Mouse (Mus musculus): ENCODE data around the gene Gm16253.
"Not testable (repeated sequence)": the region's sequence is repeated elsewhere in the genome, so short reads cannot be mapped to it uniquely, and the experiment has no call there.

Gene Gm16253

GRCm38 (mm10) chr3:96598156-96599068 lies 21.6 kb downstream of the Gm16253 start:
- peak in 1 of 2 experiments; percentile 53 for DNase-seq (ENCODE audit: low spot score in 2 of 2)

- DNase-seq (ENCODE audit: low spot score in 2 of 2), result no peak
These were observed 22.2 kb downstream of the Gm16253 start for GRCm38 (mm10) chr3:96599069-96599393.

- DNase-seq (ENCODE audit: low spot score in 2 of 2), result no peak
These were observed 22.6 kb downstream of the Gm16253 start for GRCm38 (mm10) chr3:96599411-96599810.

- peak; percentile 91 to 94 for DNase-seq (ENCODE audit: low spot score in 2 of 2)
These were observed 24.0 kb downstream of the Gm16253 start, which contains the start of gene Lix1l for GRCm38 (mm10) chr3:96600639-96601250. TSS of gene Lix1l (plus strand) at chr3:96601149.

GRCm38 (mm10) chr3:96601251-96601787 lies 24.5 kb downstream of the Gm16253 start:
- DNase-seq (ENCODE audit: low spot score in 2 of 2), result peak; percentile 54 to 69

GRCm38 (mm10) chr3:96601941-96602703 lies 25.3 kb downstream of the Gm16253 start:
- DNase-seq (ENCODE audit: low spot score in 2 of 2), result peak in 1 of 2 experiments; percentile 41

- DNase-seq (ENCODE audit: low spot score in 2 of 2), result no peak
These were observed 25.9 kb downstream of the Gm16253 start for GRCm38 (mm10) chr3:96602704-96603084.

GRCm38 (mm10) chr3:96603311-96603710 lies 26.5 kb downstream of the Gm16253 start:
- DNase-seq (ENCODE audit: low spot score in 2 of 2), result no peak

- not testable (repeated sequence) for DNase-seq (ENCODE audit: low spot score in 2 of 2)
These were observed 29.2 kb downstream of the Gm16253 start for GRCm38 (mm10) chr3:96606007-96606406.

GRCm38 (mm10) chr3:96606618-96607017 lies 29.8 kb downstream of the Gm16253 start:
- DNase-seq (ENCODE audit: low spot score in 2 of 2), result no peak

GRCm38 (mm10) chr3:96617941-96618340 lies 41.2 kb downstream of the Gm16253 start:
- DNase-seq (ENCODE audit: low spot score in 2 of 2), result no peak

GRCm38 (mm10) chr3:96623201-96623600 lies 46.4 kb downstream of the Gm16253 start:
- DNase-seq (ENCODE audit: low spot score in 2 of 2), result no peak

GRCm38 (mm10) chr3:96629729-96630600 lies 53.2 kb downstream of the Gm16253 start, which contains the start of gene Rbm8a:
TSS of gene Rbm8a (plus strand) at chr3:96629933.
- peak; percentile 97 to 99 for DNase-seq (ENCODE audit: low spot score in 2 of 2)
